Mouse (Mus musculus) spleen, adult 2 months (tissue): ENCODE measurements around the gene Gnai3.

Experiments
- CTCF ChIP-seq: fragments of 200-500 bp; IDR thresholded peaks from 2 replicates; pipeline ENCODE4 v1.5.1; 2011; ENCODE audit warnings: mild to moderate bottlenecking, inconsistent platforms; ENCODE audit not compliant: insufficient read depth, insufficient read length, insufficient replicate concordance; ENCODE audit errors: extremely low read depth
- POLR2A ChIP-seq: fragments of 200-500 bp; IDR thresholded peaks from 2 replicates; pipeline ENCODE4 v1.6.1; 2011; ENCODE audit warnings: low read depth, low read length, inconsistent platforms

- TF ChIP-seq CTCF: no peak
- no peak for TF ChIP-seq POLR2A
These were observed 60.1 kb downstream of the Gnai3 start for GRCm38 (mm10) chr3:108085721-108086469.
